Mouse (Mus musculus): ENCODE data around the gene Mau2.
"Not testable (repeated sequence)": the region's sequence is repeated elsewhere in the genome, so short reads cannot be mapped to it uniquely, and the experiment has no call there.

Mau2 gene

DNA sequence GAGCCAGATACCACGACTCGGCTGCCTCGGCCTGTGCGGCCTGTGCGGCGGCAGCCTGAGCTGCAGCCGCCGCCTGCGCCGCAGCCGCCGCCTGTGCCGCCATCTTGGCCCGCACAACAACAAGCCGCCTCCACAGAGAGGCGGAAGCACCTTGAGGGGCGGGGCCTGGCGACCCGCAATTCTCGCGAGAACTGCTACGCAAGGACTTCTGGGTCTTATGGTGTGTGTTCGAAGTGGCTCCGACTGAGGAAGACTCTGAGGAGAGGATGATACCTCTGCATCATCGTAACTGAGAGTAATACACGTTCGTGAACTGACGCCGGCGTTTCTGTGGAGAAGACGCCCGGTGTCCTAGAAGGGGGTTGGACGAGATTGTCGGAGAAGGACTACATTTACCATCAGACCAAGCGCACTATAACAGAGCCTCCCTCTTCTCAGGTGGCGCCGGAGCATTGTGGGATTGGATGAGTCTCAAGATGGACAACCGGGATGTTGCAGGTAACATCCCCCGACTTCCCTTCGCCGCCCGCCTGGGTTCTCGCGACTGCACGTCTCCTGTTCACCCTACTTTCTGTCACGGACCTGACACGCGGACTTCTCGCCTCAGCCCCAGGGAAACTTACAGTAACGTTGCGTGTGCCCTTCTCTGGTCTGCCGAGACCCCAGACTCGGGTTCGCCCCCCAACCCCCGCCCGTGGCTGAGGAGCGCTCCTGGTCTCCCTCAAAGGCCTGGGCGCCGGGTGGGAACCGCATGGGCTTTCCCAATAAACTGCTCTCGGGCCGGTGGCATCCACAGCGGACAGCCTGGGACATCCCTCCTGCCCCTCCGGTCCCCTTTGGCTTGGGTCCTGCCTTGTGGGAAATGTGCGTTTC, at the start of gene Mau2, which contains the start of gene Sugp1:
Mau2 (minus strand) TSS at position 152 of the 873 bp plus-strand sequence.
Sugp1 (plus strand) TSS at position 231 of the 873 bp plus-strand sequence.
- peak; percentile 92 for DNase-seq (ENCODE audit: low read depth, low spot score)

DNA sequence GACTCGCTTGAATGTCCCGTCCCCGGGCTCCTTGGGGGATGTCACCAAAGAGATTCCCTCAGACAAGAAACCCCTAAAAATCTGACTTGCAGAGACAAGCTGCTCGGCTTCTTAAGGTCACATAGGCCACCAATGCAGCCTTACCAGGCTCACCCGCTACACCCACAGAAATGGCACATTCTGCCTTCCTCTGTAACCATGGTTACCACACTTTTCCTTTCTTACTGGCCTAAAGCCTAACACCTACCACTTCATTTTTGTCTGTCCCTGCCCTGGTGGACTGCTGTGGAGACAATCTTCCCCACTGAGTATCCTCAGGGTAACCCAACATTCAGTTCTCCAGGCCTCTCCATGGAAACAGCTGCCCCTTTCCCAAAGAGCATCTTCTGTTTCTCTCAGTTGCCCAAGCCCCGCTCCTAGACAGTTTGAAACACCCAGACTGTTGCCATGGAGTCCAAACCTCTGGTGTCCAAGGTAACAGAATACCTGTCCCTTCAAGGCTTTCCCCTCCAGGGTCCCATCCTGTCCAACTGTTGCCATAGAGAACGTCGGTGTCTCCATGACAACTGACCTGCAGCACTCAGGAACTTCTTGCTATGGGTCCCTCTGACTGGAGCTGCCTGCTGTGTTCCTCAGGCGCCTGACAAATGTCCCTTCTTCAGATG, 46.9 kb upstream of the Mau2 start:
- DNase-seq (ENCODE audit: low read depth, low spot score), result no peak

DNA sequence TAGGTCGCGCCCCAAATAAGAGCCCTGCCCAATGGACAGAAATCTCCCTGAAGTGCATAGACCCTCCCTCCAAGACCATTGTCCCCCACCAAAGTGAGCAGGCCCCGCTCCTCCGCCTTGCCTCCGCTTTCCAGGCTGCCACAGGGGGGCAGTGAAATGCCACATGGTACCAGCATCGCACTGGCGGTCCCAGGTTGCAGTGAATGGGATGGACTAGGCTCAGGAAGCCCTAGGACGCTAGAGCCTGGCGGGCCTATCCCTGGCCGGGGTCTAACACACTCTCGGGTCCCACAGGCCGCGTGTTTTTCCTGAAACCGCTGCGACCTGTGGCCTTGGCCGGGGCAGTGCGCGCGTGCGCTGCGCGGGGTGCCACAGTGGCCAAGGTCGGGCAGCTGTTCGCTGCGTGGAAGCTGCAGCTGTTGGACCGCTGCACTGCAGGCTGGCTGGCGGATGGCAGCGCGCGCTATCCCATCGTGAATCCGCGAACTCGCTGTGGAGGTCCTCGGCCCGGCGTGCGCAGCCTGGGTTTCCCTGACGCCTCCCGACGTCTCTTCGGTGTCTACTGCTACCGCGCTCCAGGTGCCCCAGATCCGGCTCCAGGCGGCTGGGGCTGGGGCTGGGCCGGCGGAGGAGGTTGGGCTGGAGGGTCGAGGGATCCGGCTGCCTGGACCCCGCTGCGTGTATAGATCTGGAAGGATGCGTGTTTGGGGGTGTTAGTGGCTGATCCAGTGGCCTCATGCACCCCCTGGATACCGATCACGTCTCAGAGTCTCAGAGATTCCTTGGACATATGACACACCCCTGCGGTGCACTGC, 45.5 kb upstream of the Mau2 start:
- peak; percentile 41 for DNase-seq (ENCODE audit: low read depth, low spot score)

DNA sequence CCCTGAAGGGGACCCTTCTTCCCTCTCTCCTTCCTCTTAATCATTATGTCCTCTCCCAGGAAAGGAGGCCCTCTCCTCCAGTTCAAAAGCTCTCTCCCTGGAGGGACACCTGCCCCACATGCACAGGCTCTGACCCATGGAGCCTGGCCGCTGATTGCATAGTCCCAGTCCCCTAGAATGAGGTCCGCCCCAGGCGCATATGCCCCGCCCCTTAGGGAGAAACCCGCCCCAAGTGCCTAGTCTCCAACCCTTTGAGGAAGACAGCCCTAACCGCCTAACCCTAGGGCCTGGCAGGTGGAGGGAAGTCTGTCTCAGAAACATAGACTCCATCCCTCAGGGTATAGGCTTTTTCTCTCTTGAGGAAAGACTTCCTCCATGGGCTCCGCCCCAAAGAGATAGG, 44.7 kb upstream of the Mau2 start:
- DNase-seq (ENCODE audit: low read depth, low spot score), result no peak

DNA sequence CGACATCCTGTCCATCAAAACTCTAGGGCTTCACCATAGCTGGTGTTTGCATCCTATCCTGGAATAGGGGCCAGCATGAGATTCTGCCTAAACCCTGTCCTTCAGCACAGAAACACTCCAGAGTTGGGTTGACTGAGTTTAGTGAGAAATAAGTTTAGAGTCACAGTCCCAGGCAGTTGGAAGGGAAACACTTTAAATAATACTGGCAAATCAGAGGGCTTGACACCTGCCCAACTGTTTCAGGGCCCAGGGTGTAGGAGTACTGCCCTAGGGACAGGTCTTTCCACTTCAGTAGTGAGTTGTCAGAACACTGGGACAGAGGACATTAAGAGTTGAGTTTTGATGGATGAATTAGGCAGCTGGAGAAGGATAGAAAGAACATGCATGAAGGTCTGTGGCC, 43.6 kb upstream of the Mau2 start:
- no peak for DNase-seq (ENCODE audit: low read depth, low spot score)

DNA sequence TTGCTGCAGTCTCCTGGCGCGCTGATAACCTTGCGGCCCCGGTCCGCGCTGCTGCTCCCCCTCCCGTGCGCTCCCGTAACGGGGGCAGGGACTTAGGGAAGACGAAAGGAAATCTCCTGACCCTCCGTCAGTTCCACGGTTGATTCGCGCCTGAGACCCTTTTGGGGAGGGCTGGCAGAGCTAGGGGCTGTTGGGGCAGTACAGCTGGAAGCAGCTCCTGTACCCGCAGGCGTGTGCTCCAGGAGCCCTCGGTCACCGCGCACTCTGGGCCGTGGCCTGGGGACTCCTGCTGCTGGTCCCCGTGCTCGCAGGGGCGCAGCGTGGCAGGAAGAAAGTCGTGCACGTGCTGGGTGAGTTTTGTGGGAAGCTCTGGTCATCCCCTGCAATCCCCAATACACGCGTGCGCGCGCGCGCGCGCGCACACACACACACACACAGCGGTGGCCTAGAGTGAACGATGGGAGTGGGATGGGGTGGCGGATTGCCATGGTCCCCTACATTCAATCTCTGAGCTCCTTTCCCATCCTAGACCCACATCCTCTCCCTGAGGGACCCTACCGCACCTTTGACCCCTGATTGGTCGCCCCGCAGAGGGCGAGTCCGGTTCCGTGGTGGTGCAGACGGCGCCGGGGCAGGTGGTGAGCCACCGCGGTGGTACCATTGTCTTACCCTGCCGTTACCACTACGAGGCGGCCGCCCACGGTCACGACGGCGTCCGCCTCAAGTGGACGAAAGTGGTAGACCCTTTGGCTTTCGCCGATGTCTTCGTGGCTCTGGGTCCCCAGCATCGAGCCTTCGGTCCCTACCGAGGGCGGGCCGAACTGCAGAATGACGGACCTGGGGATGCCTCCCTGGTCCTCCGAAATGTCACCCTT, 41.9 kb upstream of the Mau2 start:
- peak; percentile 28 for DNase-seq (ENCODE audit: low read depth, low spot score)

DNA sequence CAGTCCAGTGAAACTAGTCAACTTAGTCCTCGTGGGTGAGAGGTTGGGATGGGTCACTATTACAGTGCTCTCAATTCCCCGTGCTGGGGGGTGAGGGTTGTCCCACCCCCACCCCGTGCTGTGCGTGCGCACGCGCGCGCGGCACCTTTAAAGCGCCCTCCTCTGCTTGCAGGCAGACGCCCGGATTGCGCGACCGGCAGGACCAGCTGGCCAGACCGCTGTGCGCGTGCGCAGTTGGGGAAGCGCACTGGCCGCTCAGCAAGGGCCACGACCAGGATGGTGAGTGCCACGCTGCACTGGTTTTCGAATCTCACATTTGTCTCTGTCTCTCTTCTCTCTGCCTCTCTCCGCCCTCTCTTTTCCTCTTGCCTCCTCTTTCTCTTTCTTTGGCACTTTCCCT, 40.8 kb upstream of the Mau2 start, which contains the start of gene Hapln4:
Hapln4 (plus strand) TSS at position 173 of the 400 bp plus-strand sequence.
- peak; percentile 32 for DNase-seq (ENCODE audit: low read depth, low spot score)

DNA sequence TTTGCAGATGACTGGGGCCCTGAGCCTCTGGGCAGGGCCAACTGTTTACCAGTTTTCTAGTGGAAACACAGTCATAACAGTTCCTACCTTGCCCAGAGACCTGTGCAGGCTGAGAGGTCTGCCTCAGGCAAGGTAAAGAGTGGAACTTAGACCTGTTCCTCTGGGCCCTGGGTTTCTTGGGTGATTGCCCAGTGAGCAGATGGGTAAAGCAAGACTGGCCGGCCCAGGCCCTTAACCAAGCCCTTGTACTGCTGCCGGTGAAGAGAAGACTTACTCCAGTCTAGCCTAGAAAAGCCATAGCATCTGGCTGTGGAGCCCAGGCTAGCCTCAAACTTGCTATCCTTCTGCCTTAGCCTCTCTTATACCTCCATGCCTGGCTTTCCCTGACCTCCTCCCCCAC, 39.4 kb upstream of the Mau2 start:
- DNase-seq (ENCODE audit: low read depth, low spot score), result no peak

DNA sequence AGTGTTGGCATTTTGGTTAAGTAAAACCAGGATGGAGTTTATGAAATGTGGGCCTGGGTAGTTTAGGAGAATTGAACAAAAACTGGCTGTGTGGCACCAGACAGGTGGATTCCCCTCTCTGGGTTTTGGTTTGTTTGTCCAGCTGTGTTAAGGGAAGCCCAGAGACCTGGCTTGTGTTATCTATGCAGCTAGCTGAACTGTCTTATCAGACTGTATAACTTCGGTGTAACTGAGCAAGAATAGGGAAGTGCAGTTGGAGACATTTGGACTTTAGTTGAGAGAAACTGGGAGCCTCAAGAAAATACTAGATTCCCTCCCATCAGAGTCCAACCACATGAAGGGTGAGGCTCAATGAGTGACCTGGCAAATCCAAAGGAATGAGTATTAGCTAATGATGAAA, 31.1 kb upstream of the Mau2 start:
- no peak for DNase-seq (ENCODE audit: low read depth, low spot score)

DNA sequence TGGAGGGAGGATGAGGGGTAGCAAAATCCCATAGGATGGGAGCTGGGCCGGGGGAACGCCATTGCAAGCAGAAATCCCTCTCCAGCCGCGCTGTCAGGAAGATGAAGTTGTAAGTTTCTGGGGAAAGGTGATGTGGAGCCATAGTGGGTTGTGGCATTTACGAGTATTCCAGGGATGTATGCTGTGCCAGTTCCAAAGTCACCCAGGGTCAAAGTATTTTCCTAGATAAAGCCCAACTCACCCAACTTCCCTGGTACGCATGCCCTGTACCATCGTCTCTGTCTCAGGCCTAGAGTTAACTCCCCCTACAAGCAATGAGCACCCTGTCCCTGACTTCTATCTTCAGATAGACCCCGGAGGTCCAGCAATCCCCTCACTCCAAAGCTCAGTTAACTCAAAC, 30.6 kb upstream of the Mau2 start:
- no peak for DNase-seq (ENCODE audit: low read depth, low spot score)

DNA sequence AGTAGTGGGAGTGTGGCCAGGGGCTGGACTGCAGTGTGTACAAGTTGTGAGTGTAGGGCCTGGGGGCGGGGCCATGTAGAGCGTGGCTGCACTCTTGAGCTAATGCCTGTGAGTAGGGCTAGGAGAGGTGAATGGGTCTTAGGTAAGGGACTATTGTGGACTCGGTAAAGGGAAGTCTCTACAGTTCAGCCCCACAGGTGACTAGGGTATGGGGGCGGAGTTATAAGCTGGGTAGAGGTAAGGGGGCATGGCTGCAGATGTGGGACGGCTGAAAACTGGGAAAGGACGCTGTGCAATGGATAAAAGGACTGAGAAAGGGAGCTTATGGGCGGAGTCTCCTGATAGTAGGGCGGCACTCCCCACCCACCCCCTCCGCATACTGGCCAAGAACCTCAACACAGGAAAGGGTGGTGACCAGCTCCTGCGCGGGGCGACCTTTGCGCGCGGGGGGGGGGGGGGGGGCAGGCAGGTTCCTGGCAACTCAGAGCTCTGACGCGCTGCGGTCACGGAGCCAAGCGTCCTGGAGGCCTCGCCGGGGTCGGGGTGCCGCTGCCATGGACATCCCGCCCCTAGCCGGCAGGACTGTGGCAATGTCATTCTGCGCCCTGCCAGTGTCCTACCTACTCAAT, 30.0 kb upstream of the Mau2 start, which contains the start of gene Tm6sf2:
Tm6sf2 (plus strand) TSS at position 484 of the 629 bp plus-strand sequence.
- DNase-seq (ENCODE audit: low read depth, low spot score), result no peak

DNA sequence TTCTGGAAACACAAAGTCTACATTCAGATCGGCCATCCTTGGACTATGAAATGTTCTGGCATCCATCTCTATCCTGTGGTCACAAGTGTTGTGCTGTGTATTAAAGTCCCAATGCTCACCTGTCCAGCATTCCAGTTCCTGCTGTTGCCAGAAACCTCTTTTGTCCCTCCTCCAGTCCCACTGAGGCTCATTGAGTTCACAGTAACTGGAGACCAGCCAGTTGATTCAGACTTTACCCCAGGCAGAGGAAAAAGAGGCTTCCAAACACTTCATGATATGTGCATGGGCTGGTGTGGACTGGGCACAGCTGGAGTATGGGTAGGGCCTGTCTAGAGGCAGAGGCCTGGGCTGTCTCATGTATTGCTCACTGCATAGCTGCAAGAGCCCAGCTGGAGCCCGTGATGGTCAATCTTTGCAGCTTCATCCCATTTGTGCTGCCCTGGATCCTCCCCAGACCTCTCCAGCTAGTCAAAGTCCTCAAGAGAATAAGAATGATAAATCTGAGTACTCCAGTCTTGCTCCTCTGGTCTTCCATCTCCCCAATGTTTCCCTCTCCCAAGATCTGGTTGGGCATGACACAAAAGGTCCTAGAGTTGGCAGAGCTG, 29.4 kb upstream of the Mau2 start:
- no peak for DNase-seq (ENCODE audit: low read depth, low spot score)

DNA sequence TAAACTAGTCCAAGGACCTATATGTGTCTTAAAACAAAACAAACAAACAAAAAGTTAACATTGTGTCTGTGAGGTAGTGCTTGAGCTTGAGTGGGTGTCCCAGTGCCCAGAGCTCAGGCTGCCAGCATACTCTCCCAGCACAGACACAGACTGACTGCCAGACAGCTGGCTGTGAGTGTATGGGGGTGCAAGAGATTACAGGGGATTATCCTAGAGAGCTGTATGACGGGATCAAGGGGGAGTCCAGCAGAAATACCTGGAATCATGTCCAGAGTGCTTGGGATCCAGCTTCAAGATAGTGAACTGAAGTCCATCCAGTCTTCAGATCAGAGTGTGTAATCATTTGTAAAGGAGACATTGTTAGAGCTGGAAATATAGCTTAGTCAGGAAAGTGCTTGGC, 15.2 kb upstream of the Mau2 start:
- peak; percentile 62 for DNase-seq (ENCODE audit: low read depth, low spot score)

DNA sequence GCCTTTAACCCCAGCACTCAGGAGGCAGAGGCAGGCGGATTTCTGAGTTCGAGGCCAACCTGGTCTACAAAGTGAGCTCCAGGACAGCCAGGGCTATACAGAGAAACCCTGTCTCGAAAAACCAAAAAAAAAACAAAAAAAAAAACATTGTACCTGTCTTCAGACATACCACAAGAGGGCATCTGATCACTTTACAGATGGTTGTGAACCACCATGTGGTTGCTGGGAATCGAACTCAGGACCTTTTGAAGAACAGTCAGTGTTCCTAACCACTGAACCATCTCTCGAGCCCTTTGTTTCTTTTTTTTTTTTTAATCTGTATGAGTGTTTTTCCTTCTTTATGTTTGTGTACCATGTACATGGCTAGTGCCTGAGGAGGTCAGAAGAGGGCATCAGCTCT, 7.9 kb upstream of the Mau2 start:
- DNase-seq (ENCODE audit: low read depth, low spot score), result not testable (repeated sequence)

DNA sequence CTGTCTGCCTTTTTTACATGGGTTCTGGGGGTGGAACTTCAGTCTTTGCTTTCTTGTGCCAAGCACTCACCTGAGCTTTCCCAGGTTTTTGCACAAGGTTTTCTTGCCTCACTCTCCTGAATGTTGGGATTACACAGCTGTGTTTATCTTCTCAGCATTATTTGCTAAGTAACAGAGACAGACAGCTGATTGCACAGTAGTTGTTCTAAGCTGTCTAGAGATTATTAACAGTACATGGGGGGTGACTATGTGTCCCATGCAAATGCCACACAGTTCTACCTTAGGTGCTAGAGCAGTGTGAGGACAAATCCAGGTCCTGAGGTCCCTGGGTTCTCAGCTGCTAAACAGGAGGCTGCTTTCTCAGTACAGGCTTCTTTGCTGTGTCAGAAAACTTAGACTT, 7.1 kb upstream of the Mau2 start:
- no peak for DNase-seq (ENCODE audit: low read depth, low spot score)

DNA sequence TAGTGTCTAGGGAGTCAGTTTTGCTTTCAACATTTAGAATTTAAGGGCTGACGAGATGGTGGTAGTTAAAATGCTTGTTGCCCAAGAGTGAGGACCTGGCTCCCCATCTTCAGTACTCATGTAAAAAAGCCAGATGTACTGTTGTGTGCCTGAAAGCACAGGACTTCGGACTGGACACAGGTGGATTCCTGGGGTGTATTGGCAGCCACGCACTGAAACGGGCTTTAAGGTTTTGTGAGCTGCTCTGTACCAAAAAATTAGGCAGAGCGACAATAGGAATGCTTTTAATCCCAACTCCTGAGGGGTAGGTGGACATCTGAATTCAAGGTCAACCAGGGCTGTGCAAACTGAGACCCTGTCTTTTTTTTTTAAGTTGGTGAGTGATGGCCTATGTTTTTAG, 1.5 kb upstream of the Mau2 start:
- DNase-seq (ENCODE audit: low read depth, low spot score), result no peak

DNA sequence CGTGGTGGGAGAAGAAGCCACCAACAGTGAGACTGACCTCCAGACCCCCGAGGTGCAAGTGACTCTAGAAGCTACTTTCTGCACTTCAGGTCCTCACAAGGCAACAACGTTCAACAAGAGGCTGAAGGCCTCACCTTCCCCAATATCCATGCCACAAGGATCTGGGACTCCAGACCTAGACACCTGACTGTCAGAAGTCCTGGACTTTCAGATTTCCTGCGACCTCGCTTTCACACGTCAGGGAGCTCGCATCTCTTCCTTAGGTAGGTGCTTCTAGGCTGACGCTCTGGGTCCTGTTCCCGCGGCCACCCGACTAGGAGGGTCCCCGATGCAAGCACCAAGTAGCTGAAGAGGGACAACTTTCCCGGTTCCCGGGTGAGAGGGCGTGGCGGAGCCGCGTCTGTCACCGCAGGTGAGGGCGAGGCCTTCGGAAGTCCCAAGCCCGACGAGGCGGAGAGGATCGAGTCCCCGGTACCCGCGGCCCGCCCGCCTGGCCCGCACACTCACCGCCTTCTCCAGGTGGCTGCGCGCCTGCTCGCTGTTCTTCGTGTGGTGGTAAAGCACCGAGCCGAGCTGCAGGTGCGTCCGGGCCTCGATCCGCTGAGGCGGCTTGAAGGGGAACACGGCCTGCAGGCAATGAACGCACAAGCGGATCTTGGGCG, 518 bp downstream of the Mau2 start:
- DNase-seq (ENCODE audit: low read depth, low spot score), result peak; percentile 16

DNA sequence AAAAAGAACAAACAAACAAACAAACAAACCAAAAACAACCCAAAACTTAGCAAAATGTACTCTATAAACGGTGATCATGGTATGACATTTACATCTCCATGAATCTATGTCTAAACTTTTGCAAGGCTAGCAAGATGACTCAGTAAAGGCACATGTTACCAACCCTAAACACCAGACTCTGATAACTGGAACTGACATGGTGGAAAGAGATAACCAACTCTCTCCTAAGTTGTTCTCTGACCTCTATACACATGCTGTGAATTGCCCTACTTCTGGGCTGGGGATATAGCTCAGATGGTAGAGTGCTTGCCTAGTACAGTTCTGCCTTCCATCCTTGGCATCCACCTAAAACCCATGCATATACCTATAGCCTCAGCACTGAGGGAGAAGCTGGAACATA, 4.5 kb downstream of the Mau2 start:
- no peak for DNase-seq (ENCODE audit: low read depth, low spot score)

DNA sequence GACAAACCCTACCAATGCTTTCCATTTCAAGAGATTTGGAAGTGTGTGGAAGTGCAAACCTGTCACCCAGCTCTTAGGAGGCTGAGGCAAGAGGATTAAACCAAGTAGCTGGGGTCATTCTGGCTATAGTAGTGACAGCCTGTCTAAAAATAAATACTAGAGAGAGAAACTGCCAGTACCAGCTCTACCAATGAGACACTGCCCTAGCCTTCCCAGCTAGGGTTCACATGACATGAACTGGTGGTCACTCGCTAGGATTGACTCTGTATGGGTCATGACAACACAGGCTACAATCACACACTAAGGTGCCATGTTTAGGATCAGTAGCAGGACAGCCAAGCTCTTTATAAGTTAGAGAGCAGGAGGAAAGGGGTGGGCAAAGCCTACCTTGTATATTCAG, 12.3 kb downstream of the Mau2 start:
- DNase-seq (ENCODE audit: low read depth, low spot score), result no peak

DNA sequence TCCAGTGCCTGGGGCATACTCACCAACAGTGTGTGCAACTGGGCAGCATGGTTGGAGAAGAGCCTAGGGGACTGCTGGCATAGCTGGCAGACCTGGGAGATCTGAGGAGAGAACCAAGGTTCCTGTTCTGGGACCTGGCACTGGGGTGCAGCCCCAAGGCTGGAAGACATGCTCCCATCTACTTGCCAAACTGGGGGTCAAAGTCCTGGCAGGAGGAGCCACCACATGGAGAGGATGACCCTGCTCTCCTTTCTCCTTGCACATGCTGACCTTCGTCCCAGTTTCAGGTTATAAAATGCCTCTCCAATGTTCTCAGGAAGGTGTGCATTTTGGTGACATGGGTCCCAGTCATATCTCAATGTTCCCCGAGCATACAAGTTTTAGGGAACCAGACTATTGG, 16.4 kb downstream of the Mau2 start:
- DNase-seq (ENCODE audit: low read depth, low spot score), result no peak
